Mouse (Mus musculus) adrenal gland, adult 10 weeks (tissue): Measurements from ENCODE around the gene Alpl. TPM values are rescaled to one million over a fixed set of nuclear protein-coding genes. Genes with fewer than 3 reads are reported as not detected.

Experiments used
- polyA plus RNA-seq: library from polyadenylated mRNA; stranded (reverse); fragments of 350-450 nt; fragmentation: Illumina TruSeq; extraction: RNeasy Lipid Tissue Mini Kit (QIAGEN cat#74804); gene quantifications from one replicate; pipeline ENCODE4 v1.2.3, GENCODE M21; 2014; ENCODE audit warnings: low read depth, low replicate concordance

The Alpl gene
- polyA plus RNA-seq, result 0.87 TPM

DNA sequence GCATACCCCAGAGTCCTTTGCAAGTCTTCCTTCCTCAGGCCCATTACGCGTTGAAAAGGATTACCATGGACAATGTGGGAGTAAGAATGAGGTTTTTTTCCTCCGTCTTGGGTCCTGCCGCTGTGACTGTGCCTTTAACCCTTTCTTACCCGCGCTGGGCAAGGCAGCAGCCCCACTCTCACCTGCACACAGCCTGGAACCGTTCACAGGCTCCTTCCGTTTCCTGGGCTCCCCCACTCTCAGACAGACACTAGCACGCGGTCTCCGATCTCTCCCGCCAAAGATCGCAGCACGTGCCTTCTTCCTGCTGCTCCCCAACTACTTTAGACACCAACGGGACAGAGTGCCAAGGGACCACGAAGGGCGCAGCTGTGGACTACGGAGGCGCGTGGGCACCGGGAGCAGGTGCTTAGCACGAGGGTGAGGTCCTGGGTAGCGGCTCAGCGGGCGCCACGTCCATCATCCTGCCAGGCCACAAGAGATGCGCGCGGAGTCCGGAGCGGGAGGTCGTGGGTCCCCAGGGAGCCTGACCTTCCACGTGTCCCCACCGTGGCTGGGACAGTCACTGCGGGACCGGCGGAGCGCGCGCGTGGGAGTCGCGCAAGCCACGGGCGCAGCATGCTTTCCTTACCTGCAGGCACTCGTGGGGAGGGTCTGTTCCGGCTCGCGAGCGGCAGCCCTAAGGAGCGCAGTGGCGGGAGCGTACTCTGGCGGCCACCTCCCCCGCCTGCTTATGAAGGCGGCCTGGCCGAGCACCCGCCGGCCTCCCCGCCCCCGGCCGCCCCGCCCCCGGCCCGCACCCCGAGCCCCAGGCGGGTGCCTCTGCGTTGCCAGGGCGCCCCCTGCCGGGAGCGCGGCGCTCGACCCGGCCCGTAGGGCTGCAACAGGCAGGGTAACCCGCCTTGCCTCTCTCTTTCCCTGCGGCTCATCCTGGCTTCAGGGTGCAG is at the start of gene Alpl:
Gene Alpl (minus strand): TSS at position 774 of the 947 bp plus-strand sequence.

Other genes starting within 250 kb of the Alpl start
- not detected for gene Ldlrad2, start 221.8 kb downstream of the Alpl start, polyA plus RNA-seq
- gene Usp48, start 202.6 kb downstream of the Alpl start, polyA plus RNA-seq, result 89.7 TPM
- 2.2 TPM for gene Rap1gap, start 131.7 kb downstream of the Alpl start, polyA plus RNA-seq
- gene Ece1, start 65.9 kb upstream of the Alpl start, polyA plus RNA-seq, result 29.3 TPM
- gene Eif4g3, start 196.6 kb upstream of the Alpl start, polyA plus RNA-seq, result 109 TPM